Mouse (Mus musculus): Measurements from ENCODE around the gene Kif1c.

DNA sequence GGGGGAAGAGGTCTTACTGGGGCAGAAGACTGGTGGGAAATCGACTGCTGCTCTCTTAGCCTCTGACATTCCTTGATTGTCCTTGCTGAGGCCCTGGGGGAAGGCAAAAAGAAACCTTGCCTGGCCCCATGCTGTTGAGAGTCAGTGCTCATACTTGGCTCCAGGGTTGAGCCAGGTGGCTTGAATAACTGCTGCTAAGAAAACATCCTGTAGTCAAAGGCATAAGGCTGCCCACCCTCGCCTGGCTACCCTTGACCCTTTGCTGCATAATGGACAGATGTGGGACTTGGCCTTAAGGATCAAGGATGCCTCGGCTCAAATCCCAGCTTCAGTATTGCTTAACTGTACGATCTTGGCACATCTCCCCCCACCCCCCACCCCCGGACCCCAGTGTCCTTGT is 18.1 kb downstream of the Kif1c start:
- TF ChIP-seq CHD2 (IDR thresholded peaks at IDR 0.05; ENCODE audit: low read length) (no peak), TBP (IDR thresholded peaks at IDR 0.05; ENCODE audit: low read depth, low read length) (no peak), MYC (IDR thresholded peaks at IDR 0.05; ENCODE audit: low read depth, low read length) (no peak), POLR2A (IDR thresholded peaks at IDR 0.05; ENCODE audit: control insufficient read depth in 1 of 2, insufficient read depth in 1 of 2, low read depth in 1 of 2, low read length in 2 of 2, poor library complexity in 1 of 2) (no peak), CTCF (IDR thresholded peaks at IDR 0.05 in 2 of 3, conservative IDR thresholded peaks at IDR 0.05 in 1 of 3; ENCODE audit: control insufficient read depth in 1 of 3, insufficient read depth in 1 of 3, low read depth in 2 of 3, low read length in 3 of 3, poor library complexity in 1 of 3, severe bottlenecking in 1 of 3) (no peak), SMC3 (IDR thresholded peaks at IDR 0.05; ENCODE audit: low read depth, low read length) (no peak), TCF12 (IDR thresholded peaks at IDR 0.05; ENCODE audit: low read depth, low read length) (no peak), JUND (IDR thresholded peaks at IDR 0.05; ENCODE audit: low read depth, low read length) (no peak)
